Mouse (Mus musculus) stomach, postnatal 0 days (tissue): ENCODE results near the gene Tut7. TPM values are rescaled to one million over a fixed set of nuclear protein-coding genes. Genes with fewer than 3 reads are reported as not detected.

Source experiments
- ATAC-seq: fragments of 200-750 bp; cut with Nextera tagmentation; 2 replicates; pipeline ENCODE4 v1.8.0; 2017; ENCODE audit not compliant: low FRiP score, low TSS enrichment
- DNase-seq: peaks from one replicate; pipeline ENCODE4 v3.0.0-alpha.2; 2016; ENCODE audit warnings: low spot score
- H3K27ac ChIP-seq: fragments of 300-500 bp; sonication (generic); replicated peaks from 2 replicates; pipeline ENCODE4 v1.5.1; 2014; ENCODE audit warnings: mild to moderate bottlenecking, control low read depth
- H3K27me3 ChIP-seq: fragments of 300-500 bp; sonication (generic); 2 replicates; pipeline ENCODE4 v1.6.1; 2014; ENCODE audit warnings: low read length; ENCODE audit not compliant: control insufficient read depth, insufficient read depth
- H3K36me3 ChIP-seq: fragments of 300-500 bp; sonication (generic); 2 replicates; pipeline ENCODE4 v1.6.1; 2014; ENCODE audit warnings: low read length, mixed read lengths; ENCODE audit not compliant: control insufficient read depth, insufficient read depth
- H3K4me1 ChIP-seq: fragments of 300-500 bp; sonication (generic); replicated peaks from 2 replicates; pipeline ENCODE4 v1.6.1; 2014; ENCODE audit warnings: antibody characterized with exemption; ENCODE audit not compliant: control insufficient read depth, insufficient read depth
- H3K4me2 ChIP-seq: fragments of 300-500 bp; sonication (generic); replicated peaks from 2 replicates; pipeline ENCODE4 v1.6.1; 2014; ENCODE audit warnings: low read depth, mild to moderate bottlenecking, control low read depth, moderate library complexity
- H3K4me3 ChIP-seq: fragments of 300-500 bp; sonication (generic); 2 replicates; pipeline ENCODE4 v1.5.1; 2014; ENCODE audit warnings: low read depth, low read length, control low read depth
- H3K9ac ChIP-seq: fragments of 300-500 bp; sonication (generic); 2 replicates; pipeline ENCODE4 v1.6.1; 2014; ENCODE audit warnings: mild to moderate bottlenecking, low read length, control low read depth, mixed read lengths
- H3K9me3 ChIP-seq: fragments of 300-500 bp; sonication (generic); 2 replicates; pipeline ENCODE4 v1.6.1; 2016; ENCODE audit warnings: low read length; ENCODE audit not compliant: control insufficient read depth
- CTCF ChIP-seq: IDR thresholded peaks from 2 replicates; pipeline ENCODE4 v1.5.1; 2016; ENCODE audit warnings: antibody characterized with exemption, low read depth, mild to moderate bottlenecking, moderate library complexity
- EP300 ChIP-seq: optimal IDR thresholded peaks from 2 replicates; pipeline ENCODE3; 2016; ENCODE audit warnings: antibody characterized with exemption
- WGBS: fragments of 180-500 bp; shearing (Covaris S2); extraction: QIAGEN DNeasy Blood & Tissue Kit; methylation state at CpG from one replicate; pipeline ENCODE4 v1.1.7; 2014; 5-methylcytosine and 5-hydroxymethylcytosine counted together
- polyA plus RNA-seq: library from polyadenylated mRNA; unstranded; fragments of >200 nt; fragmentation: Nextera tagmentation; extraction: Ambion mirVana; gene quantifications from 2 replicates; pipeline ENCODE4 v1.2.1, GENCODE M21; 2015

The Tut7 gene
- polyA plus RNA-seq, 1 experiment from 2014 or later, result 31.6 TPM

DNA sequence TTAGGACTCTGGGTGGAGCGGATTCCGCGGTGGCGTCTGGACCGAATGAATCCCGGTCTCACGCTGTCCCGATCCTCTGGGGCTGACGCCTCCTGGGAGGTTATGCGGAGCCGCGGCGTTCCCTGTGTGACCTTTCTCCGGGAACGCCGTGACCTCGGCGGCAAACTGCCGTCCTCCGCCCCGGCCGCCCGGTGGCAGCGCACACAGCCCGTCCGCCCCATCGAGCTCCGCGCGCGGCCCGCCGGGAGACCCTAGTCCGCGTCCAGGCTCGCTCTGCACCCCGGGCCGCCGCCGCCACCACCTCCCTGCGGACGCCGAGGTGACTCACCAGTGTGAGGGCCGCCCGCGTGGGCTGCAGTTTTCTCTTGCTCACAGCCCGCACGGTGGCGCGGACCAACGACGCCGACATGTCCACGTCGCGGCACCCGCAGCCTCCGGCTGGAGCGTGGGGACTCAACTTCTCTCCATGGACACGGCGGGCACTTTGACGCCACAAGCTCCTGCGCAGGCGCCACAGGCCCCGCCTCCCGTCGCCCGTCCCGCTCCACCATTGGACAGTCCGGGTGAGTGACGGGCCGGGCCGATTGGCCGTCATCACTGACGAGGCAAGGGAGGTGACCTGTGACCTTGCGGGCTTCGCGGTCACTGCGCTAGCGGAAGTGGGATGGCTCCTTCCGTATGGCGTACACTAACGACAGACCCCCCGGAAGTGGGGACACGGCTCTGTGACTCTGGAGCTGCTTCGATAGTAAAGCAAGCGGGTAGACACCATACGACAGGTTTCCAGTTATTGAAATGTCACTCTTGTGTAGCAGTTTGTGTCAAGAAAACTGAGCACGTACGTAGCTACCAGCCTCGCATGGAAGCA lies 53.4 kb downstream of the Tut7 start, which contains the start of gene Isca1:
TSS of gene Isca1 (minus strand) at position 515 of the 868 bp plus-strand sequence.
- no peaks in the 10 kb centered on the region for H3K27me3 ChIP-seq
- peak within 1 kb of the TSS; percentile 88 for H3K9ac ChIP-seq
- peaks cover 6% of the 10 kb centered on the region; the same call in 1 of the 2 replicates for H3K36me3 ChIP-seq
- H3K9me3 ChIP-seq, result no peaks in the 10 kb centered on the region
- DNase-seq, result peak; percentile 99
- under 1% methylated on average over 89 of the region's 91 CpGs for WGBS
- peak within 1 kb of the TSS; percentile 97 for H3K27ac ChIP-seq
- H3K4me2 ChIP-seq, result peak within 1 kb of the TSS; percentile 74
- H3K4me1 ChIP-seq, result peaks cover 6% of the 10 kb centered on the region
- ATAC-seq, result peak; percentile 96
- peak within 1 kb of the TSS; percentile 85 for H3K4me3 ChIP-seq
- no peak for TF ChIP-seq EP300
- TF ChIP-seq CTCF, result no peak

DNA sequence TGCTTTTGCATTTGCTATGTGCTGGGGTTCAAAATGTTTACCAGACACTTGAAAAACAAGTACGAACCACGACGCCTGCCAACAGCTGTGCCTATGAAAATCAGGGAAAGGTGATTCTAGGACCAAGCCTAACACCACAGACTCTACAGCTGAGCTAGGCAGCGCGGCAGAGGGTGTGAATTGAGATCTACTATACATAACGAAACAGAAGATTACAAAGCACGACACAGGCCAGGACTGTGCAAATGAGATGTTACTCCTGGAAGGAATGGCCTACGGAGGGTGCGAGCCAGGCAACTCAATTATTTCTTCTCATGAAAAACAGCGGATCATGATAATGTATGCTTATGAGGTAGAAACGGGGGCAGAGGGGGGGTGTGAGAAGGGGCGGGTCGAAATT lies 54.4 kb downstream of the Tut7 start:
- 19% methylated on average over 13 of the region's 13 CpGs for WGBS
- peak overlapping the region; percentile 88 for H3K9ac ChIP-seq
- peak overlapping the region; percentile 85 for H3K4me3 ChIP-seq
- DNase-seq, result peak; percentile 36
- no peak for TF ChIP-seq CTCF
- TF ChIP-seq EP300, result no peak
- peak overlapping the region; percentile 74 for H3K4me2 ChIP-seq
- no peaks in the 10 kb centered on the region for H3K27me3 ChIP-seq
- peaks cover 6% of the 10 kb centered on the region; the same call in 1 of the 2 replicates for H3K36me3 ChIP-seq
- no peak for ATAC-seq
- peaks cover 6% of the 10 kb centered on the region for H3K4me1 ChIP-seq
- H3K9me3 ChIP-seq, result no peaks in the 10 kb centered on the region
- H3K27ac ChIP-seq, result peak overlapping the region; percentile 45; the same call in 1 of the 2 replicates

DNA sequence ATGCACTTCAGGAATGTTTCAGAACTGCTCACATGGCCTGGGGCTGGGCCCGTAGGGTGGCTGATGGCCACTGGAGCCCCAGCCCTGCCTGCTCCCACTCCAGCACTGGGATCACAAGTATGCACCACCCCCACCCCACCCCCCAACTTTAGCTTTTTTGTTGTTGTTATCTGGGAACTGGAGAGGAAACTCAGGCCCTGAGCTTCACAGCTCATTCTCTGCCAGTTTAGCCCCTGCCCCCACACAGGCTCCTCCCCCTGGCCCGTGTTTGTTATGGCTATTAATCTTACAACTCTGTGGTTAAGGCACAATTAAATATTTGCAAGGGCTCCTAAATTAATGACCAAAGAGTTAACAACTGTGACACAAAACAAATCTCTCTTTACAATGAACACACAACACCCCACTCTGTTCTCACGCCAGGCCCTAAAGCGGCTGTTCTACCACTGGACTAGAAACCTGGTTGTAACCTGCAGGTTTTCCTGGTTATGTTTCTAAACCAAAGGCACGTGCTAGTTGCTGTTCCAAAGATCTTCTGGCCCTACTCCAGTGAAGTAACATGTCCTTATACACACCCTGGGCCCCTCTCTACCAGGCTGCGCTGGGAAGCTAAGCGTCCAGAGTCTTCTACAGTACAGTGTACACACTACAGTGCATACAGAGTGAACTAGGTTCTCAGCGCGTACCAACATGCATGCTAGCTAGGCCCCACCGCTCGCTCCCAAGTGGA lies 56.0 kb downstream of the Tut7 start:
- H3K4me2 ChIP-seq, result peak overlapping the region; percentile 38
- TF ChIP-seq CTCF (no peak), EP300 (no peak)
- DNase-seq (peak; percentile 70), ATAC-seq (peak; percentile 25; the same call in 1 of the 2 replicates)
- H3K9ac ChIP-seq, result 0 out of 2 replicates have a peak overlapping the region, but pooled peaks have one; percentile 35
- no peaks in the 10 kb centered on the region for H3K27me3 ChIP-seq
- peak overlapping the region; percentile 2; the same call in 1 of the 2 replicates for H3K4me3 ChIP-seq
- peaks cover 6% of the 10 kb centered on the region for H3K4me1 ChIP-seq
- H3K27ac ChIP-seq, result peak overlapping the region; percentile 71; the same call in 1 of the 2 replicates
- peaks cover 3% of the 10 kb centered on the region; the same call in 1 of the 2 replicates for H3K36me3 ChIP-seq
- no peaks in the 10 kb centered on the region for H3K9me3 ChIP-seq
- 36% methylated on average over 11 of the region's 11 CpGs for WGBS

DNA sequence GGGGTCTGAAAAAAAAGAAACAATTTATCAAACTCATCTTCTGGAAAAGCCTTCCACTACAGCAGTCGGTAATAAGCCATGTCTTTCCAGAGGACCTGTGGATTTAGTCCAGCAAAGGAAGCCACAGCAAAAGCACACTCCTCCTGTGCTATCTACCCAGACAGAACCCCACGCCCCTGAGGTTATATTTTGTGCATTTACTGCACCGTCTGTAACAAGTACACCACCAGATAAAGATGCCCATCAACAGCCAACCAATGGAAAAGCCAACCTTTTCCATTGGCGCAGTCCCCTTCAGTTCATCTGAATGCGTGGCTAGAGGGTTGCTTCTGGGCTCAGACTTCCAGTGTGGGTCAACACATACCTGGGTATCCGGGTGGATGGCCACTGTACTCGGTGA lies 60.2 kb downstream of the Tut7 start:
- Histone ChIP-seq H3K9ac (no peak overlapping the region), H3K4me2 (no peak overlapping the region), H3K27ac (no peak overlapping the region), H3K36me3 (peaks cover 8% of the 10 kb centered on the region; the same call in 1 of the 2 replicates), H3K27me3 (no peaks in the 10 kb centered on the region), H3K4me1 (peaks cover 6% of the 10 kb centered on the region), H3K4me3 (no peak overlapping the region), H3K9me3 (no peaks in the 10 kb centered on the region)
- 85% methylated on average over 7 of the region's 7 CpGs for WGBS
- TF ChIP-seq CTCF (no peak), EP300 (no peak)
- DNase-seq (no peak), ATAC-seq (no peak)

DNA sequence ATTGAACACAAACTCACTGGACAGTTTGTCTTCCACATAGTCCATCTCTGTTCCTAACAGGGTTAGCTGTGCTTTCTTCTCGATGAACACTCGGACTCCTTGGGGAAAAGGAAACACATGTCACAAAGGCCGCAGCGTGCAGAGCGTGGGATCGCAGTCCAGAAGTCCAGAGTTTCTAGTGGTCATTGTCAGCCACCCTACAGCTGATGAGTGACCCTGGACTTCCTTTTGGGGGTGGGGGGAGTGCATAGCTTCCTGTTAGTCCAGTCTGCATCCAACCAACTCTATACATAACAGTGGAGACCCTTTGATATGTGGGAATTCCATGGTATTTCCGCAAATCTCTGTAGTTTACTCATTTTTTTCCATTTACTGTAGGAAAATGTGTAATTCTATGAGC lies 66.0 kb downstream of the Tut7 start:
- no peak for ATAC-seq
- Histone ChIP-seq H3K9me3 (no peaks in the 10 kb centered on the region), H3K4me1 (no peaks in the 10 kb centered on the region), H3K4me2 (no peak overlapping the region), H3K36me3 (peaks cover 18% of the 10 kb centered on the region; the same call in 1 of the 2 replicates), H3K4me3 (no peak overlapping the region), H3K27ac (no peak overlapping the region), H3K27me3 (no peaks in the 10 kb centered on the region), H3K9ac (no peak overlapping the region)
- TF ChIP-seq CTCF, result no peak
- TF ChIP-seq EP300, result no peak
- DNase-seq, result no peak
- 91% methylated on average over 7 of the region's 7 CpGs for WGBS
